Mouse (Mus musculus) fibroblast of lung, adult 2 months (primary cell): ENCODE results near the gene Ehd2.

Source experiments
- DNase-seq: peaks from one replicate; pipeline ENCODE4 v3.0.0-alpha.2; 2011; ENCODE audit warnings: low read depth

Ehd2 gene

GRCm38 (mm10) chr7:15975451-15975850 is 8.1 kb upstream of the Ehd2 start:
- no peak for DNase-seq

- no peak for DNase-seq
Measured at GRCm38 (mm10) chr7:15974712-15975111, 7.3 kb upstream of the Ehd2 start.

DNA sequence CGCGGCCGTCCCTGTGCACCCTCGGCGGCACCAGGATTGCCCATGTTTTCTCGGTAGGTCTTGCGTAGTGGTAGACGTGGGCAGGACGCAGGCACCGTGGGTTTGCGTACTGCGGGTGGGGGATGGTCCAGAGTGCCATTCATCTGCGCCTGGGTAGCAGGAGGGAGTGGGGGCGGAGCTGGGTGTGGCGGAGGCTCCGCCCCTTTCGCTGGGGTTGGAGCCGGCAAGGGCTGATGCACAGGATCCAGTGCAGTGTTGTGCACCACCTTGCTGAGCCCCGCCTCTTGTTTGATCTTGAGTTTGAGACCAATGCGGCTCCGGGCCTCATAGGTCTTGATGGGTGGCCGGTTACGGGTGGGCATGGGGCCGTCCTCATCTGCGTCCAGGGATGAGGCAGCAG is 4.9 kb upstream of the Ehd2 start:
- DNase-seq, result no peak

DNA sequence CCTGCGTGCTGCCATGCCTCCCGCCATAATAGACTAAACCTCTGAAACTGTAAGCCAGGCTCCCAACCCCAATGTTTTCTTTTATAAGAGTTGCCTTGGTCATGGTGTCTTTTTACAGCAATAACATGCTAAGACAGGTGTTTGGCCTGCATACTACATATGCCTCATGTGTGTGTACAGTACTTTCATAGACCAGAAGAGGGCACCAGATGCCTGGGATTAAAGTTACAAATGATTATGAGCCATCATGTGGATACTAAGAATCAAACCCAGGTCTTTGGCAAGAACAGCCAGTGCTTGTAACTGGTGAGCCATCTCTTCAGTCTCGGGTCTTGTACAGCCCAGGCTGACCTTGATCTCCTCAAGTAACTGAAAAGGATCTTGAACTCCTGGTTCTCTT is 2.3 kb upstream of the Ehd2 start:
- DNase-seq, result no peak

GRCm38 (mm10) chr7:15968322-15968721 is 955 bp upstream of the Ehd2 start:
- DNase-seq, result no peak

- no peak for DNase-seq
Measured at GRCm38 (mm10) chr7:15966489-15966888, 878 bp downstream of the Ehd2 start.

GRCm38 (mm10) chr7:15963798-15964652 is 3.3 kb downstream of the Ehd2 start:
- DNase-seq, result no peak

DNA sequence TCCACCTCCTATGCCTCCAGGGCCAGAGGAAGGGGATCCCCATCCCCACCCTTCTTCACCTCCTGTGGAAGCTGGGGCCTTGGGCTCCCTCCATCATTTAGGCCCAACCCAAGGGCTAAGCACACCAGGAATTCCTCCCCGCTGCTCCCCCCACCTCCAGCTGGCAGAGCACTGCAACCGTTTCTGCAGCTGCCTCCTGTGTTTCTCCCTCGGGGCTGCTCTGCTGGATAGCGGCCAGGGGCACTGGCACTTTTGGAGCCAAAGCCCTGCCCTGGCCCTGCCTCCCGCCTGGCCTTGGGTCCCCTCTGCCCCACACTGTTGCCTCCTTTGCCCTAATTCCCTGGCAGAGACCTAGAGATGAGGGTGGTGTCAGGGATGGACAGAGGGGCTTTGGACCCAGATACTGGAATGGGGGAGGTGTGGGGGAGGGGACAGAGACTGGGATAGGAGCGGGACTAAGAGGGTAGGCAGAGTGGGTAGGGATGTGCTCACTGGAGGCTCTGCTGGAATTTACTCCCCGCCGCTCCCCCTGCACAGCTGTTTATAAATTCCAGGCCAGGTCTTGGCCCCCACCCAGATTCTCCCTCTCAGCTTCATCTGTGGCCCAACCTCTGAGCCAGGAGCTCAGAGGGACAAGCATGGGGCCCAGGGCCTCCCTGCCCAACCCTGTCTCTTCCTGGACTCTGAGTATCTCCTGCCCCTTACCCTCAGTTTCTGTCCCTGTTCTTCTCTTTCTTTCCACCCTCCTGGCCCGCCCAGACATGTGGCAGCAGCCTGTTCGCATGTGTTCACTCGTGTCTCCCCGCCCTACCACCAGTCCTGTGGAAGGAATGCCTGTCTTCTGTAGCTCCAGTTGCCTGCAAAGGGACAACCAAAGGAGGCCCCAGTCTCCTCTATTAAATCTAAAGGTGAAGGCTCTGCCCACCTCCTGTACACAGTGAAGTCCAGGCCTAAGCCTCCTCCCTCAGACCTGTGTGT is 4.8 kb downstream of the Ehd2 start:
- peak; percentile 75 for DNase-seq

GRCm38 (mm10) chr7:15961798-15962197 is 5.6 kb downstream of the Ehd2 start:
- DNase-seq, result no peak

DNA sequence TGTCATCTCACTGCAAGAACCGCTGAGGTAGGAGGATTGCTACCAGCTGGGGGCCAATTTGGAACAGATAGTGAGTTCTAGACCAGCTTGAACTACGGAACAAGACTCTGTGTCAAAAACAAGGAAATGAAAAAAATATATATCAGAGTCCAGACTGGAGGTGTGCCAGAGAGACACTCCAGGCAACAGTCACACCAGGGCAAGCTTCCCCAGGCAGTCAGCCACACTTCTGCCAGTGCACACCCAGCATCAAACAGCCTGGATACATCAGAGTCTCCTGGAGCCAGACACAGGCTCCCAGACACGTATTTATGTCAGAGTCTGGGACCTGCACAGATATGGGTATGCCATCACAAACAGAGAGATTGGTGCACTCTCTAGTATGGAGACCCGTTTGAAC is 6.1 kb downstream of the Ehd2 start:
- peak; percentile 65 for DNase-seq

DNA sequence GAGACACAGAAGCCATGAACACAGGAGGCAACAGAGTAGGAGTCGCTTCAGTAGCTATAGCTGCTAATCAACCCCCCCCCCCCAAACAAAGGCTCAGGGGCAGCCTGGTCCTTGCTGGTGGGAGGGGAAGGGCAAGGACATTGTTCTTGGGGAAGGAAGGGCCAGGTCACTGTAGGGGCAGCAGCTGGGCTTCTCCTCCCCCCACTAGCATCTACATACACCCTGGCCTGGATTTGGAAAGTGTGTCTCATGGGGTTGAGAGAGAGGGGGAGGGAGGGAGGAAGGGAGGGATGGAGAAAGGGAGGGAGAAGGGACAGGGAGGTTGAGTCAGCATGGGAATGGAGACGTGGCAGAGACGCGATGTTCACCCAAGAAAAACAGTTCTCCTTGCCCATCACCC is 6.7 kb downstream of the Ehd2 start:
- peak; percentile 75 for DNase-seq

GRCm38 (mm10) chr7:15956143-15956542 is 11.2 kb downstream of the Ehd2 start:
- no peak for DNase-seq

DNA sequence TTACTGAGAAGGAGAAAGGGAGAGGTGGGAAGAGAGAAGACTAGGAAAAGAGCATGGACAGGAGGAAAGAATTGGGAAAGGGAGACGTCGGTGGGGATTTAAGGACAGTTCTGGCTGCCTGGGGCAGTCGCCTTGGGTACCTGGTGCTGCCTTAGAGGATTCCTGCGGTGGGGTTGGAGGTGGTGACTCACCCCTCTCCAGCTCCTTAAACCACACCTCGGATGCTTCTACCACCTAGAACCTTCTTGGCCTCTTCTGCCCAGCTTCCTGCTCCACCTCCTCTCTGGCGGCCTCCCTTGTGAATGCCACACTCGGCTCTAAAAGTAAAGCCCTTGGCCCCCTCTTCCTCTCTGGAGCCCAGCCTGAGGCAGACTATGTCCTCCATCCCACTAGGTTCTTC is 11.9 kb downstream of the Ehd2 start:
- no peak for DNase-seq

DNA sequence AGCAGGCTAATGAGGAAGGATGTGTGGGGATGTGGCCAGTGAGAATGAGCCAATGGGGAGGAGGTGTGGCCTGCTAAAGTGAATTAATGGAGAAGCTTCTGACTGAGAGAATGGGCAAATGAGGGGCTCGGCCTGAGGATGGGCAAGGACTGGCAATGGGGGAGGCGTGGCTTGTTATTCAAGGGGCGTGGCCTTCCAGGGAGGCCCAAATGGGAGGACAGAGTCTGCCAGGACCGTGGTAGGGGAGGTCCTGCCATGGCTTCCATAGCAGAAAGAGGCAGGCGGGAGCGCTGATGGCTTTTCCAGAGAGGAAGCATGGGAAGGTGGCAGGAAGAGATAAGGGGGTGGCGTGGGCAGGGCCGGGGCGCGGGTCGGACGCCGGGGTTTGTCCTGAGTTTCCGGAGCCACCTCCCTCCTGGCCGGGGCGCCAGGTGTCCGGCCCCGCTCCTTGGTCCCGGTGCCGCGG is 12.4 kb downstream of the Ehd2 start:
- no peak for DNase-seq

DNA sequence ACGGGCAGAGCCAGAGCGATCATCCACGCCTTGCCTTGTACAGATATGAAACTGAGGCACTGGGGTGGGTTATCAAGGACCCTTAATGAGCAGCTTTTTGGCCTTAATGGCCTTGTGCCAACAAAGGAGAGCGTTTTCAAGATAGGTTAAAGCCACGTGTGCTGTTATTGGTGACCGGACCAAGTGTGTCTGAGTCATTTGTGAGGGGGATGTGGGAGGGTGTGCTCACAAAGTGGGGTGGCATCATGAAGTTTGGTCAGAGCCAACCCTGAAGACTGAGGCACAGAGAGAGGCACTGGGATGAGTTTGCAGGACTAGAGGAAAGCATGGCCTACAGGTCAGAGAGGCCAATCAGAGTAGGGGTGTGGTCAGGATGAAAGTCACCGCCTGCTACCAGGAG is 12.9 kb downstream of the Ehd2 start:
- DNase-seq, result no peak

GRCm38 (mm10) chr7:15953307-15954074 is 13.9 kb downstream of the Ehd2 start:
- DNase-seq, result no peak

DNA sequence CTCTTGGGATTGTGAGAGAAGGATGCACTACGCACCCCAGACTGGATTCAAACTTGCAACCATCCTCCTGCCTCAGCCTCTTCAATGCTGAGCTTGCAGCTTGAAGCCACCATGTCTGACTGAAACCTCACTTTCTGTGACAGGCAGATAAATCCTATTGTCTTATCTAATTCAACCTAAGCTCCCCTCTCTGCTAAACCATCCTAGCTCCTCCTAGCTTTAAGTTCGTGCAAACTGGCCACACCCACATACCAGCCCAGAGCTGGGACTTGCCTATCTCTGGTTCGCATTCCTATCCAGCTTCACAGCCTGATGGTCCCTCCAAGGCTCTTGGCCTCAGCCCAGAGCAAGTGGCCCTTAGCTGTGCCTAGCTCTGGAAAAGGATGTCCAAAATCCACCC is 15.0 kb downstream of the Ehd2 start:
- no peak for DNase-seq

DNA sequence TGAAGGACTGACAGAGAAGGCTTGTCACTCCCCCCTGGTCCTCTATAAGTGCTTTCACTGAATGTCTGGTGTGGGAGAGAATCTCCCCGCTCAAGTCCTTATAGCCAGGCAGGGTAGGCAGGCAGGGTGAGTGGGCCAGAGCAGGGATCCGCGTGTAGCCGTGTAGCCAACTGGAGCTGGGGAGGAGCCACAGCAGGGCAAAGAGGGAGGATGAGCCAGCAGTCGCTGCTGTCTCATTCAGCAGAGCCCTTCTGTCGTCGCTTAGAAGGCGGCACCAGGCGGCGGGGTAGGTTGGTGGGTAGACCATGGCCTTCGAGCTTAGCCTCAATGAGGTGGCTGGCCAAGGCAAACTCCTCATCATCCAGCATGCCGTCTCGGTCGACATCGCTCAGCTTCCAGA is 17.4 kb downstream of the Ehd2 start:
- no peak for DNase-seq

GRCm38 (mm10) chr7:15949216-15949790 is 18.1 kb downstream of the Ehd2 start:
- no peak for DNase-seq

DNA sequence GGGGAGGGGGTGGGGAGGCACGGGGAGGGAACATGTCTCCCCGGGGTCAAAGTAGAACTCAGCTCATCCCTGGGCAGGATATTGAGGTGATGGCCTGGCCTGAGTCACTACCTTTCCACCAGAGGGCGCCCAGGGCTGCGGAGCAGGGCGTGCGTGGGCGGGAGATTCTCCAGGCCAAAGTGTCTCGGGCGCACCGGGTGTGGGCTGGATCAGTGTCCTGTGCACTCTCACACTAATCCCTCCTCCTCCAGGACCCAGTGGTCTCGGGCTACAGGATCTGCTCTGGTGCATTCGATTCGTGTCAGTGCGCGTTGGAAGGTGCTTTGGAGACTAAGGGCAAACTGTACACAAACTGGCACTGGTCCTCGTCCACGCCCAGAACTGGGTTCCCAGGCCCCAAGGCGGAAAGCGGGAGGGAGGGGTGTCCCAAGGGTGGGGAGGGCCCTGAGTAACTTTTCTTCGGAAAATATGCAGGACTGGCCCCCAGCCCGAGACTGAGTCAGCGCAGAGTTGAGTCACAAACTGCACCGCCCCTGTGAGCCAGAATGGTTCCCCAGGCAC is 18.9 kb downstream of the Ehd2 start:
- peak; percentile 95 for DNase-seq

DNA sequence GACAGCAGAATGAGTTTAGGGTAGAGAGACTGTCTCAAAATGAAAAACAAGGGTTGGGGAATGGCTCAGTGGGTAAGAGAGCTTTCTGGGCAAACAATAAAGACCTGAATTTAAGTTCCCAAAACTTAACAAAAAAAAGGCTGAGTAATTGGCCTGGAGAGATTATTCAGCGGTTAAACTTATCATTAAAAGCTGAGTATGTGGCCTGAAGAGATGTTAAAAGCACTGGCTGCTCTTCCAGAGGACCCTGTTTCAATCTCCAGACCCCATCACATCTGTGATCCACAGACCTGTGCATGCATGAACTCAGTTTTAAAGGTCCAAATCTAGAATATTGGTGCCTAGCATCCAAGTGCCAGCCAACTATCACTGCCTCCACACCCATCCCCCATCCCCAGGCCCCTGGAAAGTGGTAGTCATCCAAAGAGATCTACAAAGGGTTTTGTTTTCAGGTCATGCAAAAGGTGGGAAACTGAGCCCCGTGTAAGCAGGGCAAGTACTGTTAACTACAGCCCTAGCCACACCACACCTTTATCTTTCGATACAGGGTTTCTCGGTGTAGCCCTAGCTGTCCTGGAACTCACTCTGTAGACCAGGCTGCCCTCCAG is 19.6 kb downstream of the Ehd2 start:
- DNase-seq, result no peak
